Mouse (Mus musculus): ENCODE measurements around the gene Pakap.

- TF ChIP-seq CTCF (IDR thresholded peaks at IDR 0.05; ENCODE audit: low read depth, low read length) (no peak), POLR2A (IDR thresholded peaks at IDR 0.05; ENCODE audit: extremely low read depth, insufficient read depth, low read length) (no peak)
Observed at GRCm38 (mm10) chr4:57797548-57798285, 229.7 kb downstream of the Pakap start.

Measured in liver, adult 2 months (tissue).